Mouse (Mus musculus) urinary bladder, postnatal 25 days (tissue): ENCODE measurements around the gene Tmem30c.

Source experiments
- DNase-seq: peaks from one replicate; pipeline ENCODE4 v3.0.0; 2022; ENCODE audit warnings: low spot score

Tmem30c gene

DNA sequence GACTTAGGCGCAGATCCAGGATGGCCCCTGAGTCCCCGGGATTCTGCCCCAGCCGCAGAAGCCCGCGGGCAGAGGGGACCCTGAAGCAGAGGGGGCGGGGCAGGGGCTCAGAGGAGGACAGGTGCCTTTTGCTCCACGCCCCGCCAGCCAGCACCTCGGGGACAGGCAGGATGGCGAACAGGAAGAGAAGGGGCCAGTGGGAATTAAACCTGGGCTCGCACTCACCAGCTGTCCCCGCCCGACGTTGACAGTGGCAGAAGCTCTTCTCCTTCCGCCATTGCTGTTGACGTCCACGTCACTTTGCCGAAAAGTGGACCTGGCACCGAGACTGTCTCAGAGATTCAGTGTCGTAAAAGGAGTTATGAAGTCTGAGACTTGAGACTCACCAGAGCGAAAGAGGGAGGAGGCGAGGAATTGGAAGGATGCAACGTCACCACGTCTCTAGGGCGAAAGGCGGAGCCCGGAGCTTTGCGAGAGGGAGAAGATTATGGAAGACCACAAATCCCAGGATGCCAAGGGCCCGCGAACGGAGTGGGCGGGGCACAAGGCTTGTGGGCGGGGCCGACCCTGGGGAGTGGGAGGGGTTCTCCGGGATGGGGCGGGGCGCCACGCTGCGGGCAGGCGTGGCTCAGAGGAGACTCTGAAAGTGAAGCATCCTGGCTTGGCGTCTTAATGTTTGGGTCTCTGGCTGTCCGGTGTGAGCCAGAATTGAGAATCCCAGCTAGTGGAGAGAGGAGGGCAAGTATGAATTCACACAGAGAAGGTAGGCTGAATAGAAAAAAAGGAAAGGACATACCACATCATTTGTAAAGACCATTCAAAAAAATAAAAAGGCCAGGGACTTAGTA is 61.4 kb downstream of the Tmem30c start, which contains the start of gene Tbc1d23:
Gene Tbc1d23 (minus strand): TSS at position 416 of the 848 bp plus-strand sequence.
- DNase-seq: peak; percentile 96

DNA sequence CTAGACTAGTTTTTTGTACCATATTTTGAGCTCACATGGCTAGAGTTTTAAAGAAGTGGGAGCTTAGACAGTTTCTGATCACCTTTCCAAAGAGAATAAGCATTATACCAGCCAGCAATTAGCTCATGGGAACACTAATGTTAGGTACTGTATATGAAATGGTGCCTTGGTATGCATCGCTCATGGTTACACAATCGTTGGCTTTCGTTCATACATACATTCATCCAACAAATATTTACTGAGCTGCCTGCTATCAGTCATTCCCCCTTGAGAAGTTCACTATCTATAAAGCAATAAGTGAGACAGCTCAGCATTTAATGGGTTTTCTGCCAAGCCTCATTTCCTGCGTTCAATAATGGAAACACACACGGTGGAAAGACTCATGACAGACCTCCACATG is 66.2 kb downstream of the Tmem30c start:
- DNase-seq: no peak

DNA sequence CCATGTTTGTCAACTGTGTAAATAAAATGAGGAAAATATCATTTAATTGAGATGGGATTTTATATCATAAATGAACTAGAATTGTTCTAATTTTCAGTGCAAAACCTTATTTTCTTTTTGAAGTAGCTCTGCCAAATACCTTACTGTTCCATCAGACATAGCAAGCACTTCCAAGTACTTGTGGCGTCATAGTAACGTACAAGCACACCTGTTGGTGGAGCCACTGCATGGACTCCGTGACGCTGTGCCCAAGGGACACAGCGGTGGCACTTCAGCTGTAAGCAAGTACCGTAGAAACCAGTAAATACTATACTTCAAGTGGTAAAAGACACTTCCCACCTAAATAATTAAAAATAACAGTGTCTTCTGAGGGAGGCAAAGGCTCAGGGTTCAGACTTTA is 72.3 kb downstream of the Tmem30c start:
- no peak for DNase-seq
